Mouse (Mus musculus) MEL (cell line): Measurements from ENCODE around the gene Dhx36. TPM values are rescaled to one million over a fixed set of nuclear protein-coding genes. Genes with fewer than 3 reads are reported as not detected.

ENCODE experiments used
- DNase-seq: peaks from one replicate; pipeline ENCODE4 v3.0.0; 2011; ENCODE audit warnings: low read depth, low spot score
- H3K27ac ChIP-seq: 2 replicates; pipeline ENCODE4 v1.5.1; 2012; ENCODE audit warnings: low read depth, mild to moderate bottlenecking, control low read depth, low read length, moderate library complexity; ENCODE audit not compliant: control insufficient read depth
- H3K27me3 ChIP-seq, 2 experiments: fragments of 150-350 bp in 1 of 2; sonication (generic) in 1 of 2; 2 replicates each; pipeline ENCODE4 v1.6.1; 2012; ENCODE audit warnings: low read length in 2 of 2, mild to moderate bottlenecking in 2 of 2, improper control_type of control experiment in 1 of 2, moderate library complexity in 1 of 2; ENCODE audit not compliant: insufficient read depth in 2 of 2, control insufficient read depth in 1 of 2
- H3K36me3 ChIP-seq, 2 experiments: 2 replicates each; pipeline ENCODE4 v1.6.1; 2012 to 2014; ENCODE audit warnings: low read length in 2 of 2, improper control_type of control experiment in 1 of 2, inconsistent platforms in 1 of 2, mild to moderate bottlenecking in 1 of 2; ENCODE audit not compliant: insufficient read depth in 2 of 2, control insufficient read depth in 1 of 2
- H3K4me1 ChIP-seq, 2 experiments: fragments of 150-350 bp in 1 of 2; sonication (generic) in 1 of 2; 2 replicates each; pipeline ENCODE4 v1.6.1; 2012; ENCODE audit warnings: low read length in 2 of 2, improper control_type of control experiment in 1 of 2, mild to moderate bottlenecking in 1 of 2; ENCODE audit not compliant: insufficient read depth in 2 of 2, control insufficient read depth in 1 of 2
- H3K4me3 ChIP-seq, 2 experiments: fragments of 150-350 bp in 1 of 2; sonication (generic) in 1 of 2; 2 replicates each; pipeline ENCODE4 v1.5.1; 2012; ENCODE audit warnings: low read depth in 2 of 2, low read length in 2 of 2, mild to moderate bottlenecking in 2 of 2, moderate library complexity in 2 of 2, control low read depth in 1 of 2, improper control_type of control experiment in 1 of 2; ENCODE audit not compliant: control insufficient read depth in 1 of 2, insufficient read depth in 1 of 2
- H3K79me2 ChIP-seq: 2 replicates; pipeline ENCODE4 v1.6.1; 2012; ENCODE audit warnings: mild to moderate bottlenecking, low read length, moderate library complexity; ENCODE audit not compliant: control insufficient read depth, poor library complexity, insufficient read depth
- H3K9ac ChIP-seq: 2 replicates; pipeline ENCODE4 v1.6.1; 2012; ENCODE audit warnings: low read depth, mild to moderate bottlenecking, control low read depth, low read length, moderate library complexity; ENCODE audit not compliant: control insufficient read depth, poor library complexity, severe bottlenecking
- H3K9me3 ChIP-seq: fragments of 150-350 bp; sonication (generic); replicated peaks from 2 replicates; pipeline ENCODE4 v1.6.1; 2012; ENCODE audit warnings: mild to moderate bottlenecking, low read length, improper control_type of control experiment, moderate library complexity; ENCODE audit not compliant: insufficient read depth
- CHD1 ChIP-seq: IDR thresholded peaks from 2 replicates; pipeline ENCODE4 v1.6.1; 2012; ENCODE audit warnings: low read depth, mild to moderate bottlenecking, inconsistent platforms, low read length, improper control_type of control experiment
- CTCF ChIP-seq, 3 experiments: IDR thresholded peaks in 2 of 3; conservative IDR thresholded peaks in 1 of 3; 2 replicates each; pipeline ENCODE4 v1.5.1; 2011 to 2012; ENCODE audit warnings: low read length in 3 of 3, low read depth in 2 of 3, mild to moderate bottlenecking in 2 of 3, improper control_type of control experiment in 1 of 3, inconsistent platforms in 1 of 3, mixed read lengths in 1 of 3, moderate library complexity in 1 of 3; ENCODE audit not compliant: control insufficient read depth in 1 of 3, insufficient read depth in 1 of 3, poor library complexity in 1 of 3, severe bottlenecking in 1 of 3
- ELF1 ChIP-seq: IDR thresholded peaks from 2 replicates; pipeline ENCODE4 v1.6.1; 2014; ENCODE audit warnings: low read depth, mild to moderate bottlenecking, inconsistent platforms, low read length, improper control_type of control experiment, moderate library complexity
- EP300 ChIP-seq, 2 experiments: IDR thresholded peaks; 2 replicates each; pipeline ENCODE4 v1.6.1; 2011; ENCODE audit warnings: improper control_type of control experiment in 2 of 2, low read length in 2 of 2, low read depth in 1 of 2, mild to moderate bottlenecking in 1 of 2
- GABPA ChIP-seq: IDR thresholded peaks from 2 replicates; pipeline ENCODE4 v1.6.1; 2012; ENCODE audit warnings: low read depth, mild to moderate bottlenecking, inconsistent platforms, low read length, improper control_type of control experiment, moderate library complexity
- GATA1 ChIP-seq: IDR thresholded peaks from 2 replicates; pipeline ENCODE4 v1.6.1; 2011; ENCODE audit warnings: low read depth, low read length, improper control_type of control experiment
- HCFC1 ChIP-seq: IDR thresholded peaks from 2 replicates; pipeline ENCODE4 v1.6.1; 2012; ENCODE audit warnings: low read depth, mild to moderate bottlenecking, inconsistent platforms, low read length, improper control_type of control experiment, moderate library complexity
- KAT2A ChIP-seq: conservative IDR thresholded peaks from 2 replicates; pipeline ENCODE4 v1.6.1; 2012; ENCODE audit warnings: low read depth, low read length, improper control_type of control experiment, inconsistent platforms
- MAFK ChIP-seq: IDR thresholded peaks from 2 replicates; pipeline ENCODE4 v1.6.1; 2011; ENCODE audit warnings: low read depth, mild to moderate bottlenecking, low read length, improper control_type of control experiment, borderline replicate concordance
- MAX ChIP-seq: IDR thresholded peaks from 2 replicates; pipeline ENCODE4 v1.6.1; 2011; ENCODE audit warnings: low read length, improper control_type of control experiment
- MAZ ChIP-seq: IDR thresholded peaks from 2 replicates; pipeline ENCODE4 v1.6.1; 2012; ENCODE audit warnings: low read depth, mild to moderate bottlenecking, inconsistent platforms, low read length, improper control_type of control experiment
- MYB ChIP-seq: IDR thresholded peaks from 2 replicates; pipeline ENCODE4 v1.6.1; 2011; ENCODE audit warnings: mild to moderate bottlenecking, low read depth, low read length, improper control_type of control experiment
- MYC ChIP-seq: IDR thresholded peaks from 2 replicates; pipeline ENCODE4 v1.6.1; 2011; ENCODE audit warnings: low read depth, mild to moderate bottlenecking, low read length, improper control_type of control experiment, moderate library complexity
- POLR2A ChIP-seq, 2 experiments: IDR thresholded peaks; 2 replicates each; pipeline ENCODE4 v1.6.1; 2011 to 2012; ENCODE audit warnings: low read length in 2 of 2, mild to moderate bottlenecking in 2 of 2, control low read depth in 1 of 2, improper control_type of control experiment in 1 of 2, low read depth in 1 of 2, moderate library complexity in 1 of 2; ENCODE audit not compliant: control insufficient read depth in 1 of 2, insufficient read depth in 1 of 2, poor library complexity in 1 of 2
- POLR2AphosphoS2 ChIP-seq: IDR thresholded peaks from 2 replicates; pipeline ENCODE4 v1.6.1; 2011; ENCODE audit warnings: low read length, improper control_type of control experiment
- SIN3A ChIP-seq: IDR thresholded peaks from 2 replicates; pipeline ENCODE4 v1.6.1; 2012; ENCODE audit warnings: low read length, improper control_type of control experiment, inconsistent platforms
- TAL1 ChIP-seq: IDR thresholded peaks from 2 replicates; pipeline ENCODE4 v1.6.1; 2012; ENCODE audit warnings: mild to moderate bottlenecking, inconsistent platforms, low read length, moderate library complexity, mixed read lengths
- TBP ChIP-seq: IDR thresholded peaks from 2 replicates; pipeline ENCODE4 v1.8.0; 2011; ENCODE audit warnings: low read depth, low read length, improper control_type of control experiment
- TCF12 ChIP-seq: IDR thresholded peaks from 2 replicates; pipeline ENCODE4 v1.6.1; 2014; ENCODE audit warnings: low read depth, mild to moderate bottlenecking, inconsistent platforms, low read length, improper control_type of control experiment, moderate library complexity
- USF1 ChIP-seq: IDR thresholded peaks from 2 replicates; pipeline ENCODE4 v1.6.1; 2014; ENCODE audit warnings: low read depth, mild to moderate bottlenecking, inconsistent platforms, low read length, improper control_type of control experiment, moderate library complexity
- USF2 ChIP-seq, 2 experiments: IDR thresholded peaks; 2 replicates each; pipeline ENCODE4 v1.6.1; 2011 to 2012; ENCODE audit warnings: improper control_type of control experiment in 2 of 2, low read length in 2 of 2, borderline replicate concordance in 1 of 2, inconsistent platforms in 1 of 2, low read depth in 1 of 2, mild to moderate bottlenecking in 1 of 2; ENCODE audit not compliant: insufficient read depth in 1 of 2
- ZC3H11A ChIP-seq: IDR thresholded peaks from 2 replicates; pipeline ENCODE4 v1.6.1; 2012; ENCODE audit warnings: low read depth, mild to moderate bottlenecking, inconsistent platforms, low read length, improper control_type of control experiment
- ZMIZ1 ChIP-seq: IDR thresholded peaks from 2 replicates; pipeline ENCODE4 v1.6.1; 2012; ENCODE audit warnings: low read depth, mild to moderate bottlenecking, inconsistent platforms, low read length, improper control_type of control experiment, moderate library complexity
- ZNF384 ChIP-seq: IDR thresholded peaks from 2 replicates; pipeline ENCODE4 v1.6.1; 2012; ENCODE audit warnings: low read depth, mild to moderate bottlenecking, inconsistent platforms, low read length, improper control_type of control experiment
- polyA plus RNA-seq, 2 experiments: library from polyadenylated mRNA; stranded (reverse) in 1 of 2; unstranded in 1 of 2; fragments of >175 nt in 1 of 2; fragments of >200 nt in 1 of 2; gene quantifications; 2 replicates each; pipeline versions ENCODE4 v1.2.1 to v1.2.4; 2012; ENCODE audit warnings: low replicate concordance in 2 of 2, low read depth in 1 of 2; ENCODE audit not compliant: insufficient read length in 2 of 2, insufficient read depth in 1 of 2, missing spikeins in 1 of 2
- total RNA-seq: library from RNA; depleted of rRNA; stranded (reverse); fragments of 300-350 nt; gene quantifications from 2 replicates; pipeline ENCODE4 v1.2.3, GENCODE M21; 2012

Dhx36 gene
- total and polyA plus RNA-seq, 3 experiments: 17.7 to 26.4 TPM; not detected in 1

- Histone ChIP-seq H3K79me2 (no peaks in the 10 kb centered on the region), H3K9ac (no peak overlapping the region), H3K4me3 (no peak overlapping the region), H3K27me3 (no peaks in the 10 kb centered on the region), H3K36me3 (peaks cover 0 to 3% of the 10 kb centered on the region in 2 experiments; a peak in 2 of 4 replicates), H3K9me3 (no peaks in the 10 kb centered on the region), H3K4me1 (peaks cover 0 to 5% of the 10 kb centered on the region in 2 experiments; a peak in 3 of 4 replicates), H3K27ac (no peak overlapping the region)
- DNase-seq: no peak
- TF ChIP-seq MAFK (no peak), ELF1 (no peak), CHD1 (no peak), ZNF384 (no peak), USF1 (no peak), CTCF (IDR thresholded peaks at IDR 0.05 in 2 of 3, conservative IDR thresholded peaks at IDR 0.05 in 1 of 3; ENCODE audit: control insufficient read depth in 1 of 3, insufficient read depth in 1 of 3, low read depth in 2 of 3, low read length in 3 of 3, poor library complexity in 1 of 3, severe bottlenecking in 1 of 3) (no peak), SIN3A (no peak), MAZ (no peak), TAL1 (no peak), POLR2AphosphoS2 (no peak), TCF12 (no peak), GABPA (no peak), MAX (no peak), HCFC1 (no peak), ZMIZ1 (no peak), MYC (no peak)
Observed at GRCm38 (mm10) chr3:62455854-62456253, 51.0 kb downstream of the Dhx36 start.

- Histone ChIP-seq H3K9me3 (no peaks in the 10 kb centered on the region), H3K4me1 (no peaks in the 10 kb centered on the region), H3K9ac (no peak overlapping the region), H3K4me3 (no peak overlapping the region), H3K36me3 (no peaks in the 10 kb centered on the region), H3K79me2 (no peaks in the 10 kb centered on the region), H3K27ac (no peak overlapping the region), H3K27me3 (no peaks in the 10 kb centered on the region)
- TF ChIP-seq MYB: no peak
- DNase-seq: no peak
Observed at GRCm38 (mm10) chr3:62454096-62454495, 52.7 kb downstream of the Dhx36 start.

- Histone ChIP-seq H3K4me1 (no peaks in the 10 kb centered on the region), H3K9me3 (no peaks in the 10 kb centered on the region), H3K79me2 (no peaks in the 10 kb centered on the region)
- TF ChIP-seq CHD1 (no peak), KAT2A (no peak), EP300 (IDR thresholded peaks at IDR 0.05; ENCODE audit: low read depth in 1 of 2, low read length in 2 of 2) (no peak), TBP (no peak), ZC3H11A (no peak), SIN3A (no peak), MAFK (no peak), MAZ (no peak), USF2 (IDR thresholded peaks at IDR 0.05; ENCODE audit: borderline replicate concordance in 1 of 2, insufficient read depth in 1 of 2, low read depth in 1 of 2, low read length in 2 of 2) (no peak), POLR2A (IDR thresholded peaks at IDR 0.05; ENCODE audit: control insufficient read depth in 1 of 2, insufficient read depth in 1 of 2, low read depth in 1 of 2, low read length in 2 of 2, poor library complexity in 1 of 2) (no peak), ZMIZ1 (no peak), GATA1 (no peak), MYC (no peak)
- TF ChIP-seq, all 39 proteins: peak for 0
- Histone ChIP-seq H3K27me3 (no peaks in the 10 kb centered on the region), H3K9ac (no peak overlapping the region), H3K27ac (no peak overlapping the region), H3K36me3 (no peaks in the 10 kb centered on the region), H3K4me3 (no peak overlapping the region)
- no peak for DNase-seq
Observed at GRCm38 (mm10) chr3:62452961-62453360, 53.8 kb downstream of the Dhx36 start.
